Mouse (Mus musculus) CH12F3 (cell line): ENCODE measurements around the gene Soga1.

ENCODE experiments used
- in situ Hi-C: fragments of 300-500 bp; cut with MboI; formaldehyde crosslinking; loops from 2 replicates; pipeline ENCODE4 v1.14.3; 2020; ENCODE audit warnings: low sequenced_read_pairs

Gene Soga1

GRCm38 (mm10) chr2:156996576-156996975 is 82.5 kb downstream of the Soga1 start:
- in situ Hi-C loops, result loop anchor here (5.0 kb wide), 1 partner anchor 119 kb away; no protein-coding TSS in a partner anchor

DNA sequence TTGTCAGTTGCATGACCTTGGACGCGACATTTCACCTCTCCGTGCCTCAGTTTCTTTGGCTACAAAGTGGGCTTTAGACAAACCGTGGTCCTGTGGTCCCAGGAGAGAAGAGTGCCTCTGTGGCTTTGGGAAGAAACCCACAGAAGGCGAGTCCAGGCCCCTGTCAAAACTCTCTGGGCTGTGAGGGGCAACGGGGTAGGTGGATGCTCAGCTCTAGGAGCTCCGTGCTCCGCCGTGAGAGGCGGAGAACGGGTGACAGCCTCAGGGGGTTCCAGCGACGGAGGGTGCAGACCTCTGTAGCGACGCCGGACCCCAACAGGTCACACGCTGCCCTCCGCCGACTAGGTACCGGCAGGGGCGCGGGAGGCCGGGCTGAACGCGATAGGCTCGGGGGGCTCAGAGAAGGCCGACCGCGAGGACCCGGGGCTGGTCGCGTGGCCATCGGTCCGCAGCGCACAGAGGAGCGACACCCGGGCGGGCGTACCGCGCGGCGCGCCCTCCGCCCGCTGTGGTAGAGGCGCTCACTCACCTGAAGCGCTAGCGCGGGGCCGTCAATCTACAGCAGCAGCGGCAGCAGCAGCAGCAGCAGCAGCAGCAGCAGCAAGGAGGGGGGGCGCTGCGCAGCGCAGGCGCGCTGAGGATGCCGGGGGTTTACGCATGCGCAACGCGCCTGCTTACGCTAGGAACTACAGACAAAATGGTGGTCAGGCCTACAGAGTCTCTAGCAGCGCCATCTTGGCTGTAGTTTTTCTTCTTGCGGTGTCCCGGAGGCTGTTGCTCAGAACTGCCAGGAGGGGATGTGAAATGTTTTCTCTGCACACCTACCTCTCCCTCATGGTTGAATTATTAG is 87.4 kb downstream of the Soga1 start, which contains the start of gene Ndrg3:
Gene Ndrg3 (minus strand): TSS at position 587 of the 850 bp plus-strand sequence.
- in situ Hi-C loops, result no loop called here

- in situ Hi-C loops, result no loop called here
These were observed 88.2 kb downstream of the Soga1 start for GRCm38 (mm10) chr2:156990727-156991431.

GRCm38 (mm10) chr2:156987316-156987715 is 91.7 kb downstream of the Soga1 start:
- in situ Hi-C loops, result no loop called here

- in situ Hi-C loops, result no loop called here
These were observed 96.2 kb downstream of the Soga1 start for GRCm38 (mm10) chr2:156982864-156983263.

DNA sequence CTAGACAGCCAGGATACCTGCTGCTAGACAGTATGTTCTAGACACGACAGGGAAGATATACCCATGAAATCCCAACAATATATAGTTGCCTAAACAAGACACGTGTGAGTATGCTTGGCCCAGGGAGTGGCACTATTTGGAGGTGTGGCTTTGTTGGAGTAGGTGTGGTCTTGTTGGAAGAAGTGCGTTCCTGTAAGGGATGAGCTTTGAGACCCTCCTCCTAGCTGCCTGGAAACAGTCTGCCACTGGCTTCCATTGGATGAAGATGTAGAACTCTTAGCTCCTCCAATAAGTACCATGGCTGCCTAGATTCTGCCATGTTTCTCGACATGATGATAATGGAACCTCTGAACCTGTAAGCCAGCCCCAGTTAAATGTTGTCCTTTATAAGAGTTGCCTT is 97.8 kb downstream of the Soga1 start:
- in situ Hi-C loops, result no loop called here

DNA sequence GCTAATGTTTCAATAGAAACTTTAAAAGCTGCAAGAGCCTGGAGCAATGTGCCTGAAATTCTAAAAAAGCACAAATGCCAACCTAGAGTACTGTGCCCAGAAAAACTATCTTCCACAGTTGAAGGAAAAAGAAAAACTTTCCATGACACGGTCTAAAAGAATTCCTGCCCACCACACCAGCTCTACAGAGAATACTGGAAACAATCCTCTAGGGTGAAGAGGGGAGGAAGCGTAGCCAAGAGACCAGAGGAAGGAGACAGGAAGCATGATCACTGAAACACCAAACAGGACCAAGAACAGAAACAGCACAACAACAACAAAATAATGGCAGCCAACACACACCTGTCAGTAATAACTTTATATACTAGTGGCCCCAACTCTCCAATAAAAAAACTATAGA is 99.0 kb downstream of the Soga1 start:
- in situ Hi-C loops, result no loop called here

- in situ Hi-C loops, result no loop called here
These were observed 102.3 kb downstream of the Soga1 start for GRCm38 (mm10) chr2:156976711-156977110.

DNA sequence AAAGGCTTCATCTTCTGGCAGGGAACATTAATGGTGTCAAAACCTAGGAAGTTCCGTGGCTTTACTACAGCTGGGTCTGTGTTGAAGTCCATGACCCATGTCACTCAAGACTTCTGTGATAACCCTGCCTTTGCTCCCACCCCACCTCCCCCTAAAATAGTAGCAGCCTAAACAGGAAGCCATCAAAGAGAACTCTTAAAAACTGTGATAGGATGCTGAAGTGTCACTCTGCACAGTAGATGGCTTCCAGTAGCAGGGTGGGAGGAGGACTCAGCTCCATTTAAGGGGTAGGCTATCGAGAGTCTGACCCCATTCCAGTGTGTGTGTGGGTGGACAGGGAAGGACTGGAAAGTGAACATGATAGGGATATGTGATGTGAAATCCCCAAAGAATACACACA is 104.1 kb downstream of the Soga1 start:
- in situ Hi-C loops, result no loop called here

- in situ Hi-C loops, result no loop called here
These were observed 105.5 kb downstream of the Soga1 start for GRCm38 (mm10) chr2:156973316-156974100.

- in situ Hi-C loops, result no loop called here
These were observed 108.8 kb downstream of the Soga1 start for GRCm38 (mm10) chr2:156970253-156970652.

DNA sequence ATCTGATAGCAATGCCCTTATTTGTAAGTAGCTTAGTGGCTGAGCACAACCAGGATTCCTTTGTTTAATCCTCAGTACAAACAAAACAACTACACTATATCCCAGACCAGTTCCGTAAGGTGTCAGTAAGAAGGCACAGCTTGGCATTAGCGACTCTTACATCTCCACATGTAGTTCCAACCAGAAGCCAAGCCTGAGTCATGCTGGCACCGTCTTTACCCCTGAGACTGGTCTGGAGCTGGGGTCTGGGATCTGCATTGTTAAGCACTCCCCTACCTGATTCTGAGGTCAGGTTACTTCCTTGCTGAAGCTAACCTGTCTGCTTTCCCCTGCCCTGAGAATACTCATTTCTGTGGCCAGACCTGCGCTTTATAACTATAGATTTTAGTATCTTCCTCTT is 110.6 kb downstream of the Soga1 start:
- in situ Hi-C loops, result no loop called here

DNA sequence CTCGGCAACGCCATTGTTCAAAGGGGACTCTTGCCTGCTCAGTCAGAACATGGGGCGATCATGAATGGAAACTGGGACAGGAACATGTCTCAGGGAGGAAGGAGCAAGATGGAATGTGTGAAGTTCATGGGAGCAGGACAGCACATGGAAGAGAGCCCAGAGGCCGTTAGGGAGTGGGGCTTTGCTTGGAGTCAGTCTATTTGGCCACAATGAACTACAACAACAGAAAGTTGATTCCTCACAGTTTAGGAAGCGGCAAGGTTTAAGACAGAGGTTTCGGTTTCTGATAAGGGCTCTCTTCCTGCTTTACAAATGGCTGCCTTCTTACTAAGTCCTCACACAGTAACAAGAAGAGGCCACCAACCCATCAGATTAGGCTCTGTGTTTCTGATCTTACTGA is 111.7 kb downstream of the Soga1 start:
- in situ Hi-C loops, result no loop called here
